Mouse (Mus musculus): ENCODE results near the gene Lap3. TPM values are rescaled to one million over a fixed set of nuclear protein-coding genes. Genes with fewer than 3 reads are reported as not detected.

Lap3 gene
- polyA plus RNA-seq, 1 experiment from 2014 or later, result 94.9 TPM

- Histone ChIP-seq H3K27me3 (no peaks in the 10 kb centered on the region), H3K4me3 (no peak overlapping the region), H3K9ac (no peak overlapping the region), H3K4me1 (peaks cover 33% of the 10 kb centered on the region), H3K9me3 (no peaks in the 10 kb centered on the region), H3K4me2 (no peak overlapping the region), H3K36me3 (no peaks in the 10 kb centered on the region), H3K27ac (peak overlapping the region; percentile 71)
- 60% methylated on average over 5 of the region's 5 CpGs for WGBS
- peak; percentile 63; the same call in 1 of the 2 replicates for ATAC-seq (ENCODE audit: borderline replicate concordance, extremely low read depth, low FRiP score, low TSS enrichment)
Measured at GRCm38 (mm10) chr5:45475771-45476170, 17.4 kb upstream of the Lap3 start.

DNA sequence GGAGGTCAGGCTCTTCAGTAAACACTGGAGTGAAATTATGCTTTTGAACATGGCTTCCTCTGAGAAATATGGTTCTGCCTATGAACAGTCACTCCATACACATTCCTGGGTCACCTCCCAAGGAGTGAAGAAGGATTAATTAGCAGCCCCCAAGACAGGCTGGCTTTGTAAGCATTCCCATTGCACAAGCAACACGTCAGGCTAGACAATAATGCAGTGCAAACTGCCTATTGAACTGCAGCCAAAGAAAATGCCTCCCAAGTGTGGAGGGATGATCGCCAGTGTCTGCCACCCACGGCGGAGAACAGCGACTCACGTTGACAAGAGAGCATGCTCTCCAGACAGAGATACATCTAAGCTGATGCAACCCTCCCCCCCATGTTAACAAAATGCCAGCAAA lies 16.9 kb upstream of the Lap3 start:
- Histone ChIP-seq H3K9me3 (no peaks in the 10 kb centered on the region), H3K4me1 (peaks cover 33% of the 10 kb centered on the region), H3K36me3 (no peaks in the 10 kb centered on the region), H3K4me3 (no peak overlapping the region), H3K27me3 (no peaks in the 10 kb centered on the region), H3K9ac (no peak overlapping the region), H3K27ac (peak overlapping the region; percentile 71), H3K4me2 (no peak overlapping the region; the same call in 1 of the 2 replicates)
- 30% methylated on average over 6 of the region's 6 CpGs for WGBS
- peak; percentile 89 for ATAC-seq (ENCODE audit: borderline replicate concordance, extremely low read depth, low FRiP score, low TSS enrichment)

- Histone ChIP-seq H3K9ac (no peak overlapping the region), H3K27me3 (no peaks in the 10 kb centered on the region), H3K4me2 (no peak overlapping the region), H3K27ac (no peak overlapping the region), H3K9me3 (no peaks in the 10 kb centered on the region), H3K4me1 (peaks cover 28% of the 10 kb centered on the region), H3K36me3 (no peaks in the 10 kb centered on the region), H3K4me3 (no peak overlapping the region)
- no peak for ATAC-seq (ENCODE audit: borderline replicate concordance, extremely low read depth, low FRiP score, low TSS enrichment)
- WGBS, result 77% methylated on average over 7 of the region's 7 CpGs
Measured at GRCm38 (mm10) chr5:45477601-45478000, 15.6 kb upstream of the Lap3 start.

GRCm38 (mm10) chr5:45480066-45480465 lies 13.1 kb upstream of the Lap3 start:
- no peak overlapping the region for H3K9ac ChIP-seq
- ATAC-seq (ENCODE audit: borderline replicate concordance, extremely low read depth, low FRiP score, low TSS enrichment), result no peak
- 89% methylated on average over 1 of the region's 1 CpGs for WGBS
- no peak overlapping the region for H3K4me3 ChIP-seq
- H3K36me3 ChIP-seq, result no peaks in the 10 kb centered on the region
- no peaks in the 10 kb centered on the region for H3K27me3 ChIP-seq
- no peaks in the 10 kb centered on the region for H3K9me3 ChIP-seq
- H3K27ac ChIP-seq, result no peak overlapping the region
- H3K4me1 ChIP-seq, result peaks cover 17% of the 10 kb centered on the region
- H3K4me2 ChIP-seq, result no peak overlapping the region

GRCm38 (mm10) chr5:45481125-45481524 lies 12.0 kb upstream of the Lap3 start:
- no peaks in the 10 kb centered on the region for H3K27me3 ChIP-seq
- 76% methylated on average over 2 of the region's 2 CpGs for whole genome bisulfite sequencing
- no peak for ATAC-seq (ENCODE audit: borderline replicate concordance, extremely low read depth, low FRiP score, low TSS enrichment)

DNA sequence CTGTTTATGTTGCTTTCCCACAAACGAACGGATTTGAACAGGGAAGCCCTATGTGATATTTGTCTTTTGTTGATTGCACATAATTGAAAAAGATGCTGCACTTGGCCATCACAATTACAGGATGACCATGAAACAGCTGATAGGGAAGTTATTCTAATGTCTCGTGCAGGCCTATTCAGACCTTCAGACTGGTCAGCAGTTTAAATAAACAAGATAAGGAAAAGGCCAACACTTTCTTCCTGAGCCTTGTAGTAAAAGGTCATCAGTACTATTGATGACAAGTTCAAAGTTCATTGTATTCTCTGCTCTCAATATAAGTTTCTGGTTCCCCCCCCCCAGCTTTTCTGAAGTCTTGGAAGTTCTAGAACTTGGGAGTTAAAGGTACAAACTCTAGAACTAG lies 10.6 kb upstream of the Lap3 start:
- H3K9ac ChIP-seq, result no peak overlapping the region
- H3K4me2 ChIP-seq, result no peak overlapping the region
- no peaks in the 10 kb centered on the region for H3K9me3 ChIP-seq
- WGBS, result 57% methylated on average over 3 of the region's 3 CpGs
- no peak overlapping the region for H3K27ac ChIP-seq
- no peak overlapping the region for H3K4me3 ChIP-seq
- no peaks in the 10 kb centered on the region for H3K27me3 ChIP-seq
- no peaks in the 10 kb centered on the region for H3K4me1 ChIP-seq
- no peak for ATAC-seq (ENCODE audit: borderline replicate concordance, extremely low read depth, low FRiP score, low TSS enrichment)
- no peaks in the 10 kb centered on the region for H3K36me3 ChIP-seq

More at GRCm38 (mm10) chr5:45481125-45481524, 12.0 kb upstream of the Lap3 start:
- no peak overlapping the region for H3K4me2 ChIP-seq
- H3K27ac ChIP-seq, result no peak overlapping the region
- H3K9me3 ChIP-seq, result no peaks in the 10 kb centered on the region
- H3K4me1 ChIP-seq, result peaks cover 7% of the 10 kb centered on the region; the same call in 1 of the 2 replicates
- H3K36me3 ChIP-seq, result no peaks in the 10 kb centered on the region
- no peak overlapping the region for H3K9ac ChIP-seq
- H3K4me3 ChIP-seq, result no peak overlapping the region

DNA sequence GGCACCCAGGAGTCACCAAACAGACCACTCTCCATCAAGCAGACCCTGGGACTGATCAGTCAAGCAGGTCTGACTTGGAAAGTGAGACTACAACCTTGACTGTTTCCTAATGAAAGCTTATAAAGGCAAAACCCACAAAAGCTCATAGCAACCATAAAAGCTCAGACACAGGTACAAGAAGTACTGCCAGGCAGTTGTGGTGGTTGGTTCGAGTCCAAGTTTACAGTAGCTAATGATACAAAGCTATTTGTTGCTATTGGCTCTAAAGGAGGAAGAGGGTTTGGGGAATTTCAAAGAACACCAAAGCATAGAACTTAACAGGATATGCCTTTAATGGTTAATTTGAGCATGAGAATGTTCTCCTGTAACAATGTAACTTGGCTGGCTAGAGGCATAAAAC lies 9.5 kb upstream of the Lap3 start:
- no peaks in the 10 kb centered on the region for H3K9me3 ChIP-seq
- no peak overlapping the region for H3K4me3 ChIP-seq
- no peak overlapping the region for H3K27ac ChIP-seq
- H3K4me1 ChIP-seq, result no peaks in the 10 kb centered on the region
- H3K9ac ChIP-seq, result no peak overlapping the region
- H3K27me3 ChIP-seq, result no peaks in the 10 kb centered on the region
- no peak overlapping the region for H3K4me2 ChIP-seq
- WGBS, result 70% methylated on average over 1 of the region's 1 CpGs
- no peaks in the 10 kb centered on the region for H3K36me3 ChIP-seq
- ATAC-seq (ENCODE audit: borderline replicate concordance, extremely low read depth, low FRiP score, low TSS enrichment), result no peak

- Histone ChIP-seq H3K9ac (no peak overlapping the region), H3K4me1 (peaks cover 15% of the 10 kb centered on the region), H3K36me3 (peaks cover 11% of the 10 kb centered on the region; the same call in 1 of the 2 replicates), H3K4me3 (no peak overlapping the region), H3K27me3 (0 out of 2 replicates have a peak, but pooled peaks cover 3% of the 10 kb centered on the region), H3K4me2 (no peak overlapping the region), H3K9me3 (no peaks in the 10 kb centered on the region), H3K27ac (no peak overlapping the region)
- WGBS, result 71% methylated on average over 4 of the region's 4 CpGs
- no peak for ATAC-seq (ENCODE audit: borderline replicate concordance, extremely low read depth, low FRiP score, low TSS enrichment)
Measured at GRCm38 (mm10) chr5:45491776-45492175, 1.4 kb upstream of the Lap3 start.

DNA sequence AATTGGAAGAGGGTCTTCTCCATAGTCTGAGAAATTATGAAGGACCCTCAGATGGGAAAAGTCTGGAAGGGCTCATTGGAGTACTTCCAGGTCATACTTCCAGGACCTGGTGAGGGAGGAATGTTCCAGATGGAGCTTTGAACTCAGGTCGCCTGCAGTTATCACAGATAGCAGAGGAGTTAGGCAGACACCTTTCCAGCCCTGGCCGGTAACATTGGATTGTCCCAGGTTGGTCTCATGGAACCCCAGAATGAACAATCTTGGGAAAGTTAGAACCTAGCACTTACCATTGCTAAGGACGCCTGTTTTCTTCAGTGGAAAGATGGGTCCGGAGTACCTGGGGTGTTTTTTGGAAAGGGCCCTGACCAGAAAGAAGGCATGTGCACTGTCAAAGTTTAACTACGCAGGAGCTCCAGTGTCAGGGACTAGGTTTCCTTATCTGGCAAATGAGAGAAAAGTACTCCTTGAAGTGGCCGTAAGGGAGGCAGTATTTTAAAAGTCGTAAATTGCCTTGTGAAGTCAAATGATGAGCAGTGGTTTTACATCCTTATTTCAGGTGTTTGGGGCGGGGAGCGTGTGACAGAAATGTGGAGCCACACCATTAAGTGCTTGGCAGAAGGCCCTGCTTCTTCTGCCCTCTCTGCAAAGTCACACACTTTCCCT lies 1.1 kb downstream of the Lap3 start:
- ATAC-seq (ENCODE audit: borderline replicate concordance, extremely low read depth, low FRiP score, low TSS enrichment), result no peak
- WGBS, result 47% methylated on average over 9 of the region's 9 CpGs
- peaks cover 15% of the 10 kb centered on the region for H3K4me1 ChIP-seq
- peaks cover 31% of the 10 kb centered on the region for H3K36me3 ChIP-seq
- H3K4me3 ChIP-seq, result peak overlapping the region; percentile 92
- H3K9me3 ChIP-seq, result no peaks in the 10 kb centered on the region
- H3K4me2 ChIP-seq, result peak overlapping the region; percentile 76
- H3K27me3 ChIP-seq, result 0 out of 2 replicates have a peak, but pooled peaks cover 3% of the 10 kb centered on the region
- peak overlapping the region; percentile 91 for H3K9ac ChIP-seq
- peak overlapping the region; percentile 83 for H3K27ac ChIP-seq

GRCm38 (mm10) chr5:45495429-45495975 lies 2.3 kb downstream of the Lap3 start:
- no peak overlapping the region for H3K4me3 ChIP-seq
- H3K9ac ChIP-seq, result no peak overlapping the region
- no peaks in the 10 kb centered on the region for H3K9me3 ChIP-seq
- H3K36me3 ChIP-seq, result peaks cover 43% of the 10 kb centered on the region
- 84% methylated on average over 3 of the region's 3 CpGs for WGBS
- H3K4me1 ChIP-seq, result peaks cover 15% of the 10 kb centered on the region
- H3K27me3 ChIP-seq, result 0 out of 2 replicates have a peak, but pooled peaks cover 3% of the 10 kb centered on the region
- peak overlapping the region; percentile 76; the same call in 1 of the 2 replicates for H3K4me2 ChIP-seq
- no peak for ATAC-seq (ENCODE audit: borderline replicate concordance, extremely low read depth, low FRiP score, low TSS enrichment)
- no peak overlapping the region for H3K27ac ChIP-seq

GRCm38 (mm10) chr5:45496042-45496441 lies 2.9 kb downstream of the Lap3 start:
- Histone ChIP-seq H3K27me3 (0 out of 2 replicates have a peak, but pooled peaks cover 3% of the 10 kb centered on the region), H3K9ac (no peak overlapping the region), H3K9me3 (no peaks in the 10 kb centered on the region), H3K4me3 (no peak overlapping the region), H3K27ac (no peak overlapping the region), H3K36me3 (peaks cover 47% of the 10 kb centered on the region), H3K4me1 (peaks cover 15% of the 10 kb centered on the region), H3K4me2 (no peak overlapping the region)
- ATAC-seq (ENCODE audit: borderline replicate concordance, extremely low read depth, low FRiP score, low TSS enrichment), result no peak

DNA sequence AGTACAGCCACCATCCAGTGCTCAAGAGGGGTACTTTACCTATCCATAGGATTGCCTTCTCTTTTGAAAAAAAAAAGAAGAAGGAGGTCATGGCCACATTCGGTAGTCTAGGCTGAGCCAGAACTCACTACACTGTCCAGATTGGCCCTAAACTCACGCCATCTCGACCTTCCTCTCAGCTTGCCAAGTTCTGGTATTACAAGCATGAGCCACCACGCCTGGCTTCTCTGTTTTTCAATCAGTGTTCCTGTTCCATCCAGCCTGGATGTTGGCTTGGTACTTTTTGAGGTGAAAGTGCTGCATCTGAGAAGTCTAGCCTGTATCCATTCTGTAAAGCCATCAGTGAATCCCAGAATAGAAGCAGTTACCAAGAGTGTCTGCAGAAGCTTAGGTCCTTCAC lies 3.3 kb downstream of the Lap3 start:
- Histone ChIP-seq H3K4me1 (peaks cover 15% of the 10 kb centered on the region), H3K27ac (no peak overlapping the region), H3K4me2 (no peak overlapping the region), H3K9ac (no peak overlapping the region), H3K36me3 (peaks cover 51% of the 10 kb centered on the region), H3K4me3 (no peak overlapping the region), H3K27me3 (no peaks in the 10 kb centered on the region), H3K9me3 (no peaks in the 10 kb centered on the region)
- 86% methylated on average over 4 of the region's 4 CpGs for WGBS
- no peak for ATAC-seq (ENCODE audit: borderline replicate concordance, extremely low read depth, low FRiP score, low TSS enrichment)
